Mouse (Mus musculus) G1E-ER4 (cell line): Measurements from ENCODE around the gene Rexo1. TPM values are rescaled to one million over a fixed set of nuclear protein-coding genes. Genes with fewer than 3 reads are reported as not detected.

Source experiments
- GATA1 ChIP-seq: IDR thresholded peaks from one replicate; pipeline ENCODE4 v1.8.0; 2012; ENCODE audit warnings: low read length, inconsistent platforms
- polyA plus RNA-seq: library from polyadenylated mRNA; stranded (reverse); fragments of >175 nt; gene quantifications from 2 replicates; pipeline ENCODE4 v1.2.3, GENCODE M21; 2012

The Rexo1 gene
- polyA plus RNA-seq, 1 experiment, result 226 TPM

DNA sequence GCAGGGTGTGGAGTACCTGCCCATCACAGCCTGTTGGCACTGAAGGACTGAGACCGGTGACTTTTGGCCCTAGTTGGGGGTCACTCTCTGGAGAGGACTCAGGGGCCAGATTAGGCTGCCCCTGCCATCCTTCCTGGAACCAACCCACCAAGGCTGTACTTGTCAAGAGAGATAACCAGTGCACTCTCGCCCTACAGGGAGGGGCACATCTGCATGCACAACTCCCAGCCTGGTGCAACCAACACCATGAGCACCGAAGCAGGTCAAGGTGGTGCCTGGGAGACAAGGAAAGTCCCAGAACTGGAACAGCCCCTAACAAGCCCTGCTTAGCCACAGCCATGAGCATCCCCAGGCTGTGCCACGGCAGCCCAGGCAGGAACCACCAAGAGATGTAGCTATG lies 14.4 kb downstream of the Rexo1 start:
- no peak for TF ChIP-seq GATA1

DNA sequence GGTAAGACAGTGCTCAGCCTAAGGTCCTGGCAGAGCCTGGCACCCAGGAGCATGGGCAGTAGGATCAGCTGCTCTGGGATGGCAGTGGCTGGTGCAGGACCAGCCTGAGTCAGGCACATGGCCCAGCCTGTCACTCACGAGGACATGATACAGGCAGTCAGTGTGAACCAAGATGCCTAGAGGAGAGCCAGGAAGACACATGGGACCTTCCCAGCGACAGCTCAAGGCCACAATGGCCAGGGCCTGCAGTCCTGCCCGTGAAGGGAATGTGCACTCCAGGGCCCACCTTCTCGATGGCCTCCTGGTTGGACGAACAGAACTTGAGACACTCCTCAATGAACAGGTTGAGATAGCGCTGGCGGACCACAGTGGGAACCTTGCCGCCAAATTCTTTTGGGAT lies 15.8 kb downstream of the Rexo1 start:
- TF ChIP-seq GATA1, result no peak

DNA sequence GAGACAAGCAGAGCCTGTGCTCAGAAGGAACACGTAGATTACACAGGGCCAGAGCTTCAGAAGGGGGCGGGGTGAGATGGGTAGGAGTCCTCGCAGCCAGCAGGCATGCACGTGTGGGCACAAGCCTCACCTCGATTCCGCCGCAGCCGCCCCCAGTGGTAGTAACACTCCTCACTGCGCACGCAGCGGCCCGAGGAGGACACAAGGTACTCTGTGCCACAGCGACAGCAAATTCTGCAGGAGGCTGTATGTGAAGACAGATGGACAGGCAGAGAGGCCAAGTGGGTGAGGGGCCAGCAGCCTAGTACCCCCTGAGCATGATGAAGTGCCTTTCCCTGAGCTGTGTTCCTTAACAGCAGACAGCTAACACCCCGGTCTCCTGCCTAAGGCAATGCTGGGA lies 17.5 kb downstream of the Rexo1 start:
- TF ChIP-seq GATA1, result no peak

DNA sequence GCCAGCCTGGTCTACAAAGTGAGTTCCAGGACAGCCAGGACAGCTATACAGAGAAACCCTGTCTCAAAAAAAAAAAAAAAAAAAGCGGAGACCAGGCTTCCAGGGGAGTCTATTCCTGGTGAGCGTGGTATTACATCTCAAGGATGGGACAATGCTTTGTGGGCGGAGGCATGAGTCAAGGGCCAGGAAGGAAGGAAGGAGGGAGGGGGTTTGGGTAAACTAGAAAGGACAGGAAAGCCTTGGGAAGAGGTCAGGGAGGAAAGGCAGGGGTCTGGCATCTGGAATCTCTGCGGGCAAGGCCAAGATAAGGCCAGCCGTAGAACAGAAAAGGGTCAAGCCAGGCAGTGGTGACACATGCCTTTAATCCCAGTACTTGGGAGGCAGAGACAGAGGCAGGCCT lies 21.9 kb downstream of the Rexo1 start:
- no peak for TF ChIP-seq GATA1

DNA sequence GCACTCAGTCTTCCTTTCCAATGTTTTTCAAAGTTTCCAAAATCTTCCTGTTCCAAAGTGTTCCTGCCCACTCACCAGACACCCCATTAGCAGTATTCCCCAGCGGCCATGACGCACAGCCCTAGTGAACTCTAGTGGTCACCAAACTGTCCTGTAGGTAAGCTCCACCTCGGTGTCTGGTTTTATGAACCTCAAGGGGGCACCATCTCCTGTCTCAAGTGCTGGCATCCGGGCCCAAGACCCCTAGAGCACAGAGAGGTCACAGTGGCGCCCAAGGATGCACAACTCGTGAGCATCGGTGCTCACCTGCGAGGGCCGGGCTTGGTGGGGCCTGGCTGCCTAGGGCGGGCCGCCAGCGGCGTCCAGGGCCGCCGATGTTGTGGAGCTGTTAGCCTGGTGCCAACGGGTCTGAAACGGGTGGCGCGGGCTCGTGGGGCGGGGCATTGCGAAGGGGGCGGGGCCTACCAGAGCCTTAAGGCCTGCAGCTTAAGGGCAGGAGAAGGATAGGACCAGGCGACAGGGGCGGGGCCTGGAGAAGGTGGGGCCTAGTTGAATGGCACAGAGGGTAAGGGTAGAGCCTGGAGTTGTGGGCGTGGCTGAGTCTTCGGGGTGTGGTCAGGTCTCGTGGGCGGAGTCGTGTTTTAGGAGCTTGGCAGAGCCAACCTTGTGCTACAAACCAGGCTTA lies 22.5 kb downstream of the Rexo1 start, which contains the start of gene Atp8b3:
Gene Atp8b3, minus strand, starts transcription at position 415 of the 685 bp plus-strand sequence.
- TF ChIP-seq GATA1, result no peak

DNA sequence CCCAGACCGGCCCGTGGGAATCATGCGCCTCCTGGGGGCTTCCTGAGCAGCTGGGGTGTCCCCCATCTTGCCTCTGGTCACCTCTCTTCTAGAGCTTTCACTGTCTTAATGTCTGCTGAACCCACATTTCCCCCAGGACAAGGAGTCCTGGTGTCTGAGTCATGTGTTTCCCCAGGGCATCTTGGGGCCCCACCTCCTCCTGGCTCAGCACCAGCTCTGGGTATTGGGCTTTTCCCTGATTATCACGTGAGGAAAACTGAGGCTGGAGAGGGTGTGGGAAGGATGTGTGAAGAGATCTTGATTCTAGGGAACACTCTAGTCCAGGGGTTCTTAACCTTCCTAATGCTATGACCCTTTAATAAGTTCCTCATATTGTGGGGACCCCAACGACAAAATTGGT lies 23.2 kb downstream of the Rexo1 start:
- no peak for TF ChIP-seq GATA1

DNA sequence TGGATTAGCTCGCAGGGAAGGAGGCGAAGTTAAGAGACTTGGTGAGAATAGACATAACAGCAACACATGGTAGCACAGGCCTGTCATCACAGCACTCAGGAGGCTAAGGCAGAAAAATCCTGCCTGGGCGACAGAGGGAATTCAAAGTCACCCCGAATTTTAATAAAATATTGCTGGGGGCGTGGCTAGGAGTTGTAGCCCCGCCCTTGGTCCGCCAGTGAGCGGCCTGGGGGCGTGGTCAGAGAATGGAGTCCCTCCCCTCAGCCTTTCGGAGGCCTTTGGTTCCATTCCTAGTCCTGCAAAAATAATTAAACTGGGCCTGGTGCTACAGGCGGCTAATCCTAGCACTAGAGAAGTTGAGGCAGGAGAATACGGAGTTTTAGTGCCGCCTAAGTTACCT lies 25.6 kb downstream of the Rexo1 start:
- TF ChIP-seq GATA1, result no peak

DNA sequence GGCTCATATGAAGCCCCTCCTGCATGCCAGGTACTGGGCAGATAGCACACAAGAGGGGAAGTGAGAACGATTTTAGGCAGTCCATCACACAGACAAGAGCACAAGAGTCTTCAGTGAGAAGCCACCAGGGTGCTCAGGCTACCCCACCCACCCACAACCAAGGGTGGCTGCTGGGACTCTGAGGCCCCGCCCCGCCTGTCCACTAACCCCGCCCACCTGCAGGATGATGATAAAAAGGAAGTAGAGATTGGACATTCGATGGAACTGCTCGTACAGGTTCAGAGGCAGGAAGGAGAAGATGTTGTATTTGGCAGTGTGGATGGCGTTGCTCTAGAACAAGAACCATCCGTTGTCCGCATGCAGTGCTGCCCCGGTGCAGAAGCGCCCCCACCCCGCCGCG lies 26.3 kb downstream of the Rexo1 start:
- TF ChIP-seq GATA1, result no peak

DNA sequence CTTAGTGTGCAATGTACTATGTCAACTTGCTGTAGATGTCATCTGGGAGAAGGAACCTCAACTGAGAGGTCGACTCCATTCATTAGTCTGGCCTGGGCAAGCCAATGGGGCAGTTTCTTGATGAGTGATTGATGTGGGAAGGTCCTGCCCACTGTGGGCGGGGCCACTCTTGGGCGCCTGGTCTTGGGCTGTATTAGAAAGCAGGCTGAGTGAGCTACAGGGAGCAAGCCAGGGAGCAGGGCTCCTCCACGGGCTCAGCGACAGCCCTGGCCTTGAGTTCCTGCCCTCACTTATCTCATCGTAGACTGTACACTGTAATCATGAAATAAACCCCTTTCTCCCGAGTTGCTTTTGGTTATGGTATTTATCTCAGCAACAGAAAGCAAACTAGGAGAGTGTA lies 27.7 kb downstream of the Rexo1 start:
- TF ChIP-seq GATA1, result no peak

DNA sequence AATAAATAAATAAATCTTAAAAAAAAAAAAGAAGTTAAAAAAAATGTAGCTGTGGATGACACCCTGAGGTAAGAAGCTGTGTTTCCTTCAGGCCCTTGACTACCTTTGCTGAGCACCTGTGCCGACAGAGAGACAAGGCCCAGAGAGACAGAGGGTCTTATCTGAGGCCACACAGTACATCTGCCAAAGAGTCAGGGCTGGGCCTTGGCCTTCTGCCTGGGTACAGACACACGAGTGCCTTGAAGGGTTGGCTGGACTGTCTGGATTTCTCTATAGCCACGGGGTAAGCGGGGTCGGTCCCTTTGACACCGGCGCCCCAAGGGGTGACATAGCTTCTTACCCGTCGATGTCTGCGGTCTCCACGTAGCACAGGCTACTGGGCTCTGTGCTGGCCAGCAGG lies 28.6 kb downstream of the Rexo1 start:
- no peak for TF ChIP-seq GATA1

DNA sequence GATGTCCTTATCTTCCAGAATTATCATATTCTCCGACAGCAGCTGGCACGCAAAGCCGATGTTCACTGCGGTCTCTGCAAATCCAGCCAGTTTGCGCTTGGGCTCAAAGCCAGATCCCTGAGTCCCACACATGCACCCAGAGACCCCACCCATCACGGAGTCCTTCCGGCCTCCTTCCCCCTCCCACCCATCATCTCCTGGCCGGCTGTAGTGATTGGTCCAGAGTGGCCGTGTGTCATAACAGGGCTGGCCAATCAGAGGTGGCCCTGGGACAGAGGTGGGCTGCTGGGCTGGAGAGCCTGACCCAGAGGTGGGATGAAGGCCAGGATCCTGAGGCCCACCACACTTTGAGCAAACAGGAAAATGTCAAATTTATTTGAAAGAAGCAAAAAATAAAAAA lies 35.2 kb downstream of the Rexo1 start:
- no peak for TF ChIP-seq GATA1

DNA sequence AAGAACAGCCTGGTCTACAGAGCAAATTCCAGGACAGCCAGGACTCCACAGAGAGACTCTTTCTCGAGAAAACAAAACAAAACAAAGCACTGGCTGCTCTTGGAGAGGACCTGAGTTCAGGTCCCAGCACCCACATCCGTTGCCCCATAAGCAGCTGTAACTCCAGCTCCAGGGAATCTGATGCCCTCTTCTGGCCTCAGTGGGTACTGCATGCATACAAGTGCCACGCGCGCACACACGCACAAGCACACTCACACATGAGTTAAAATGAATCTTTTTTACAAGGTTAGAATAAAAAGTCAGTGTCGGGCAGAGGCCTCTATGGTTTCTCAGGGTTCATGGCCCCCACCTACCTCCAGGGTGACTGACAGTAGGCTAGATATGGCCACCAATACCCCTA lies 38.1 kb downstream of the Rexo1 start:
- TF ChIP-seq GATA1, result no peak

DNA sequence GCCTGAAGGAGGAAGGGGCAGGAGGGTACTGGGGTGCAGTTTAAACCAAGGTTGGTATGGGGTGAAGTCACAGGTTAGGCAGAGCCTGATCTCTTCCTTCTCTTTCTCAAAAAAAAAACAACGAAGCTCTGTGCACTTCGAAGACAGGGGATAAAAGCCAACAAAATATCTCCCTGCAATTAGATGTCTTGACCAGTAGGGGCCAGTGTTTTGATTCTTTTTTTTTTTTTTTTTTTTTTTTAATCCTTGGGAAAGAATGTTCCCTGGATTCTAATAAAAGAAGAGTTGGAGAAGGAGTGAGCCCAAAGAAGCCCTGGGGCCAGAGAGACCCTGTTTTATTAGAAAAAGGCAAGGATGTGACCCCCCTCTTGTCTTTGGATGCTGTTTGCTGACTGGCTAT lies 42.1 kb downstream of the Rexo1 start:
- TF ChIP-seq GATA1, result no peak

DNA sequence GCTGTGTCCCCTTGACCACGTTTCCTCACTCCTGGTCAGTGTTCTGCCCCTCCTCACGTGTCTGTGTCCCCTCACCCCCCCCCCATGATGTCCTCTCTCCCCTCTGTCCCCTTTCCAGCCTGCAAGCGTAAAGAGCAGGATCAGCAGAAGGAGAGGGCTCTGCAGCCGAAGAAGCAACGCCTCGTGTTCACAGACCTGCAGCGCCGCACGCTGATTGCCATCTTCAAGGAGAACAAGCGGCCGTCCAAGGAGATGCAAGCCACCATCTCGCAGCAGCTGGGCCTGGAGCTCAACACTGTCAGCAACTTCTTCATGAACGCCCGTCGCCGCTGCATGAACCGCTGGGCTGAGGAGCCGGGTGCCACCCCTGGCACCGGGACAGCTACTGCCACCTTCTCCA lies 47.6 kb downstream of the Rexo1 start:
- TF ChIP-seq GATA1, result no peak

DNA sequence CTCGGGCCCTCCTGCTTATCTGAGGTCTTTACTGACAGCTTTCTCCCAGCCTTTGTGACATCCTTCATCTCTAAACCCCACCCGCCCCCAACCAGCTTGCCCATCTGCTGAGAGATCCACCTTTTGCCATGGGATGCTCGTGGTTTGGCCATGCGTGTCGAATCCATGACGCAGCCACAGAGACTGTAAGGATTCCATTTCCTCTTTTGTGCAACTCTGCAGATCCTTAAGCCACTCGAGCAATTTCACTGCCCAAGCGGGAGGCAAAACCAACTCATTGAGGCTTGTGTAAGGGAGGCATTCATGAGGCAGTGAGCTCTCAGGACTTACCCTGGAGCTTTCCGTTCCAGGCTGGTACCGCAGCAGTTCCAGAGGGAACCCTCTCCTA lies 51.1 kb downstream of the Rexo1 start:
- TF ChIP-seq GATA1, result no peak

DNA sequence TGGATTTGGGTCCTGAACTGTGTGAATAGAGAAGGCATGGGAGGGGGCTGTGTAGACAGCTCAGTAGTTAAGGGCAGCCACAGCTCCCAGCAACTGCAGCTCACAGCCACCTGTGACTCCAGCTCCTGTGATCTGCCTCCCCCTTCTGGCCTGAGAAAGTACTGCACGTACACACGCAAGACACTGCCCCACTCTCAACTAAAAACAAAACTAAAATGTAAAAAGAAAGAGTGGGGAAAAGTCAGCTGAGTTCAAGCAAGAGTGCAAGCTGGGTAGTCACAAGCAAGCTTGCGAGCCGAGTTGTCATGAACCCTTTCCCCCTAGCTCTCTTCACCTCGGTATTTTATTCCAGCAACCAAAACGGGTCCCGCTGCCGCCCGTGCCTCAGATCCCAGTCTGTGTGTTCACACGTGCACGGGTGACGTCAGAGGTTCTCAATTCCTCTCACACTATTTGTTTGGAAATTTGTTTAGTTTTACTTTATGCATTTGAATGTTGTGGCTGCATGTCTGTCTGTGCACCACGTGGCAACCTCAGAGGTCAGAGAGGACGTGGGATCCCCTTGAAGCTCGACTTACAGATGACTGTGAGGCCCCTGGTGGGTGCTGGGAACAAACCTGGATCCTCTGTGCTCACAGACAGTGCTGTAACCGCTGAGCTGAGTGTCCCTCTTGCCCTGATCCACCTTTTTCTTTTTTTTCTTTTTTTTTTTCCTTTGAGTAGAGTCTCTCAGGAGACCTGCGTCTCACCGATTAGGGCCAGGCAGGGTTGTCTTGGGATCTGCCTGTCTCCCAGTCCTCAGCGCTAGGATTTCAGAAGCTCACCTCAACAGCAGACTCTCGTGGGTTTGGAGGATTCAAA lies 51.7 kb downstream of the Rexo1 start:
- no peak for TF ChIP-seq GATA1

DNA sequence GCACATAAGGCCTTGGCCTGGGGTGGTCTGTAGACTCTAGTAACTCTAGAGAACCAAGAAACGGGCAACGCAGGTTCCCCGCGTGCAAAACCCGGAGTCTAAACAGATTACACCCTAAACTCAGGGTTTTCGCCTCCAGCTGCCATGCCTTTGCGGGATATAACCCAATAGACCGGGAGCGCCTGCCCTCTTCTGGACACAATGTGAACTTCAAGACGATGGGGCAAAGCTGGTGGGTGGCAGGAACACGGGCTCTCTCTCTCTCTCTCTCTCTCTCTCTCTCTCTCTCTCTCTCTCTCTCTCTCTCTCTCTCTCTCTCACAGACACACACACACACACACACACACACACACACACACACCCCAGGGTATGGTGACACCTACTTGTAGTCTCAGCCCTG lies 55.1 kb downstream of the Rexo1 start:
- TF ChIP-seq GATA1, result no peak

DNA sequence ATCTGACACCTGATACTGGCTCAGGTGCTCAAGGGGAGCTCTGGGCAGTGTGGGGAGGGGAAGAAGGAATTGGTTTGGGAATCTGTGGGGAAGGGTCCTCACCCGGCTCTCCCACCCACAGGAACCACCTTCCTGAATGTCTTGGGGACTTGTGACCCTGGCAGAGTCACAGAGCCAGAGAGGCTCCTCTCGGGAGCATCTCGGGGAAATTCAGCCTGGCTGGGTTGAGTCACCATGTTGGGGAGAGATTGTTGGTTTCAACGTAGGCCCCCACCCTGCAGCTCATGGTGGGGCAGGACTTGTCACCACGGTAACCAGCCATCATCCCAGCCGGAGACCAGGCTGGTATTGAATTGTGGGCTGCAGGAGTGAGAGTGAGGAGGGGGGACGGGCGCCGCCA lies 56.6 kb downstream of the Rexo1 start:
- no peak for TF ChIP-seq GATA1
